Mouse (Mus musculus) adipocyte (in vitro differentiated cells): ENCODE data around the gene Nat8.
A peak's percentile ranks its signal among the peaks of the same experiment; 100 is the strongest.
"Not testable (repeated sequence)": the region's sequence is repeated elsewhere in the genome, so short reads cannot be mapped to it uniquely, and the experiment has no call there.

Source experiments
- DNase-seq: peaks from one replicate; pipeline ENCODE4 v3.0.0-alpha.2; 2016; ENCODE audit warnings: low spot score

Nat8 gene

DNA sequence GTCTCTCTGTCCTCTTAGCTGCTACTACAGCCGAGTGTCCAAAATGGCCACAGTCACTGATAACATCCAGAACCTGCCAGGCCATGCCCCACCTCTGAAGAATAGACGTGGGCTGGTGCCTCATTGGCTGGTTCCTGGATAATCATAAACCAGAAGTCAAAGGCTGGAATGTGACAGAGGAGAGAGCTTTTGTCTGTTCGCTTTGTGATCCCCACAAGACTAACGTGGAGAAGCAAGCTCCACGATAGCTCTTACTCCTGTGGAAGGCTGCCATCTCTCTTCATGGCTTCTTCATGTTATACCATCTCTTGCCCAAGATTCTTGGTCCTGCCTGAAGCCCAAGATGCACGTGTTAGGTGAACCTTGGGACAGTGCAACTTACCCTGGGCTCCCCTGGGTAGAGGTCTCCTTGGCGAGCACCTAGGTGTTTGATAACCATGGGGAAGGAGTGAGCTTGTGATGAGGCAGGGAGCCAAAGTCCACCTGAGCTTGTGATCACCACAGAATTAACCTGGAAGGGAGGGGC lies at the start of gene Nat8:
TSS of gene Nat8 (minus strand) at position 287 of the 526 bp plus-strand sequence.
- no peak for DNase-seq

DNA sequence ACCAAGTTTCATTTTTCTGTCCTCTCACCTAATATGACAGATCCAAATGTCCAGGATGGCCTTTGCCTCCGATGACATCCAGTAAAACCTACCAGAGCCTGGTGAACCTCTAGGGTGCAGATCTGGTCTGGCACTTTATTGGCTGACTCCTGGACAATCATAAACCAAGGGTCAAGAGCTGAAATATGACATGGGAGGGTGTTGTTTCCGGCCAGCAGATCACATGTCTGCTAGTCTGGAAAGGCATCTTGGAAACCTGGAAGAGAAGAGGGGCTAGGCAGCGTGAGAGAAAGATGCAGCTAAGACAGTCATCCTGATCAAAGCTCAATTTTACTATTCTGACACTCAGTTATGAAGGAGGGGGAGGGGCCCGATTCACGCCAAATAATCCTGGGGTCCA lies 37.1 kb upstream of the Nat8 start, which contains the start of gene Nat8f2:
TSS of gene Nat8f2 (minus strand) at position 153 of the 400 bp plus-strand sequence.
- DNase-seq = not testable (repeated sequence)

DNA sequence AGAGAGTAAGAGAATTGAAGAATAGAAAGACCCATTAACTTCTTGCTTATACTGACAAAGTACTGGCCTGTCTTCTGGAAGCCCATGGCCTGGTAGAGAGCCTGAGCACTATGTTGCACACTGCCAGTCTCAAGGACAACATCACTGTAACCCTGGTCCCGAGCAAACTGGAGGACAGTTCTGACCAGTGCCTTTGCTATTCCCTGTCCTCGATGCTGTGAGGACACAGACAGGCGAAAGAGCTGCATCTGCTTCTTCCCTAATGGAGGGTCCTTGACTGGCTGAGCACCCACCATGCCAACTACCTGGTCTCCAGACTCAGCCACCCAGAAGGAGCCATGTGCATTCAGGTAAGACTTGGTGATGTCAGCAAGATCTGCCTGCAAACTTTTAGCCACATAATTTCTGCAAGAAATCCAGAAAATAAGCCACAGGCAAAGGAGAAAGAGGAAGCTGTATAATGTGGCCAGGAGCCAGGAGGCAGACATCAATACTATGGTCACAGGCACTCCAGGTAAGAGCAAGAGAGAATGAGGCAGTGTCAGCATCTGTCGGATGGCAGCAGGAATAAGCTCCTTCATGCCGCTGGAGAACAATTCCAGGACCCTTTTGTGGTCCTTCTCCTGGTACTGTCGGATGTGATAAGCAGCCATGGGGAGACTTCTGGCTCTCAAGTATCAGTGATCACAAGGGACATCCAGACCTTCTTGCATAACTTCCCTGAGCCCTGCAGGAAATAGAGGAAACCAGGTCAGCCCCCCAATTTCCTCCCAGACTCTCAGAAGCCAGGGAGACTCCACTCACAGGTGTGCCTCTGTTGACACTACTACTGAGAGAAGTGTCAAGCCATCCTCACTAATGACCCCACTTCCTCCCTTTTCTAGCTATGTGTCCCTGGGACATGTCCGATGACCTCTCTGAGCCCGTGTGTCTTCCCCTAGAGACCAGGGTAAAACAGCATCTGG lies 36.1 kb upstream of the Nat8 start:
- DNase-seq = no peak

DNA sequence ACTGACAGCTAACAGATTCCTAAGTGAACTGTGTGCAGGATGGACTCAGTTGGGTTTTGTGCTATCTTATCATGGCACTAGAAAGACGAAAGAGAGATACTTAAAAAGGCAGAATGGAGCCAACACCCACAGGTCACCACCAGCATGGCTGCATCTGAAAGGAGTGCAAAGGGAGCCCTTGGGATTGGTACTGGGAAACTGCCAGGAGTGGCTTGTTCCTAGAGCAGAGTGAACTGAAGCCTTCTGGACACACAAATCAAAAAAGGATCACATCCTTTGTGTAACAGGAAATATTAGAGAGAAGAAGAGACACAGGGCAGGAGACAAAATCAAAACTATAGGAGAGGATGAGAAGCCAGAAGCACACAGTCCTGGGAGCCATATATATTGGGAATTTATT lies 35.1 kb upstream of the Nat8 start:
- not testable (repeated sequence) for DNase-seq

DNA sequence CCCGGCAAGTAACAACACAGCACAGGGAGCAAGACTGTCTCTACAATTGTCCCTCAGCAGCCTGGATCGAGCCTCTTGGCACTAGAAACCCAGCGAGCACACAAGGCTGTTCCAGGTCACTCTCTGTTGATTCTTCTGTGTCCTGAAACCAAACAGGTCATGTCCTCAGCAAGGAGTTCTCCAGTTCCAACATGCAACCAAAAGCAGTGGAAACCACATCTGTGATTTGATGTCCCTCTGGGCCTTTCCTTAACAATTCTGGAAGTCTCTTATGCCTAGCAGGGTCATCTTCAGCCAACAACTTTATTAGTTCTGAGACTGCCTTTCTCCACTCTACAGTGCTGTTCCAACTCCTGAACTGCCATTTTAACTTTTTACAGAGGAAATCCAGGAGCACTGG lies 34.3 kb upstream of the Nat8 start:
- DNase-seq = not testable (repeated sequence)

DNA sequence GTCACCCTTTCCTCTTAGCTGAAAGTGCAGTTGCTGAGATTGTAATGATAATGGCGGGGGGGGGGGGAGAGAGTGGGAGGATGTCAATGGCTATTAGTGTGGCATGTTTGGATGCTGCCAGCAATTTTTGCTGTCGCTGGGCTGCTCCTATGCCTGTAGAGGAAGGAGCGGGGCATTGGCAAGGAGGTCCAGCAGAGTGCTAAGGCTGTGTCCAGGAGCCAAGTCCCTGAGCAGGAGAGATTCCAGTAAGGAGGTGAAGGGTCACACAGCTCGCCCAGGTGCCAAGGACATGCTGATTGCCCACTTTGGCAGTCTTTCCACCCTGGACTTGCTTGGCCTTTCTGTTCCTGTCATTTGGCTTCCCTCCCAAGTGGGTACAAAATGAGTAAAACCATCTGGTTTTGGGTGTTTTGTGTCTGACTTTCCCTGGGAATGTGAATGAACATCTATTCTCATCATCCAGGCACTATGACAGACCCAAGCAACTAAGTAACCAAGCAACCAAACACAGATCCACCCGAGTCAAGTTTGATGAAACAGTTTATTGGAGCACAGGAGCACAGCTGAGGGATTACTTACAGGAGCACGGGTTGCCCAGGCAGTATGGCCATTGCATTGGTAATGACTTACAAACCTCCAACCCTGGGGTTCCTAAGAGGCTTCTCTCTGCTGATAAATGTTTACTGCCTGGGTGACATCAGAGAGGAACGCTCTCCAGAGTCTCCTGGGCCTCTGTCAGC lies 33.2 kb upstream of the Nat8 start:
- DNase-seq = not testable (repeated sequence)

DNA sequence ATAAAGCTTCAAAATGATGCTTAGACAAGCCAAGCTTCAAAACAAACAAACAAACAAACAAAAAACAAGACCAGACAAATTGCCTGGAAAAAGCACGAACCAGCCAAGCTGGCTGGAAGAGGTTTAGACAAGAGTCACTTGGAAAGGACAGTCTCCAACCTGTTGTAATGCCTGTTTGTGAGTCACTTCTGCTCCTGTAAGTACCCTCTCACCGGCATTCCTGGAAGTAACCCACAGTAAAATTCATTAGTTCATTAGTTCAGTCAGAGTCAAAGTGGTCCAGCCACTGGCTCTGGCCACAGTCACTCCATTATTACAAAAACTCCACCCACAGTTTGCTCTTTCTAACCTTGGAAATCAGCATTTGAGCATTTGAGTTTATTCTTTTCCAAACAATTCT lies 32.0 kb upstream of the Nat8 start:
- DNase-seq = no peak

DNA sequence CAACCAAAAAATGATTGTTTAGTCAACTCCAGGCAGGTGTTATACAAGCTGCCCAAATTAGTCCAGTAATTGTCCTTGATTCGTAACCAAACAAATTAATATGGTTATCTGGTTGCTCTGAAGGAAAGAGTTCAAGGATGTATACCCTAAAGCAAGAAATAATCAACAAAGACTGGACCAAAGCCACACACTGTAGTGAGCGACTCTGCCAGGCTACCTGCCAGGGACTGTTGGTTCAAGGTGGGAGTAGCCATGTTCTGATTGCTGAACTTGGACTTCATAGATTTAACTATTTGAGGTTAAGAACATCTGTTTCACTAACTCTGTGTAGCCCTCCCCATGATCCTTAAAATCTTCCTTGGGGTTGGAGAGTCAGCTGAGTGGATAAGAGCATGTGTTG lies 31.3 kb upstream of the Nat8 start:
- DNase-seq = no peak

DNA sequence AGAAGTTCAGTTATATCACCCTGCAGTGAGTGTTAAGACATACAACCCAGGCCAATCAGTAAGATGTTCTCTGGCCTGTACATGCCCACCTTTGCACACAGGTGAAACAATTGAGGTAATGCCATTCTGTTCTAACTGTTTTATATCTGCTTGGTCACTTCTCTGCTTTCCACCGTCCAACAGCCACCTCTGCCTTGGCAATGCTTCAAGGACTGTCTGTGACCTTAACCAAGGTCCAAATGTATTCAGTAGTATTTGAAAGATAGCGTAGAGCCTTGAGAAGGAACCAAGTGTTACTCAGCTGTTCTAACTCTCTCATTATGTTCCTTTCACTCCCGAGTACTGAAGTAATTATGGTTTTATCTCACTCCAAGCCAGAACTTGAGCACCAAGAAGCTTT lies 30.7 kb upstream of the Nat8 start:
- no peak for DNase-seq

DNA sequence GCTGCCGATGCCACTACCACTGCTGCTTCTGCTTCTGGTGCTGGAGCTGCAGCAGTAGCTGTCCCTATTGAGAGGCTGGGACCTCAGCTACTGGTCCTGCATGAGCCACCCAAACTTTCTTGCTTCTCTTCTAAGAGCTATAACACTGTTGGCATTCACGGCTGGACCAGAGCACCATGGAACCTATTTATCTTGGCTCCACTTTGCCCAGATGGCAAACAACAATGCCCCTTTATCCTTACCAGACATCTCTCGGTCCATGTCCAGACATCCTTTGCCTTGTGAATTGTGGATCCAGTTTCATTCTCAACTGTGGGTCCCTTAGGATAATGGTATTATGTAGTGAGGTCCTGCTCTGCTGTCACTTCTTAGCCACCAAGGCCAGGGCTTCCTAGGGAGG lies 29.4 kb upstream of the Nat8 start:
- no peak for DNase-seq

DNA sequence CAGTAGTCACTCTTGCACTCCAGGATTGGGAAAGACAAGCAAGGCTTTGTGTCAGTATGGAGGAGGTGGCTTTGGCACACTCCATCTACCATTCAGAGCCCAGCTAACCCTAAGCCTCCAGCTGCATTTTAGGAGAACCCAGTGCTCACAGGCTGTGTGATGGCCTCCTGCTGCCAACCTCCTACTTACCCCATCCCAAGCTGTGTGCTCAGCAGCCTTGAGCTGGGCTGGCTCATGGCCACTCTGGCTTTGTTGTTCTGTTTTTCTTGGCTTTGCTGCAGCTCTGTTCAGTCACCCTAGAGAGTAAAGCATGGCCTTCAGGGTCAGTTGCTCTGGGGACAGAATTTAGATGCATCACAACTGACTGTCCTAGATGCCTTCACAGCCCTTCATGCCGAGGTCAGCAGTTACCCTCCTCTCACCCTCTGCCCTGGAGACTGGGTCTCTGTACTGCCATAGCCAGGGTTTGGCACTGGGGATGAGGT lies 24.4 kb upstream of the Nat8 start:
- DNase-seq = peak; percentile 95

DNA sequence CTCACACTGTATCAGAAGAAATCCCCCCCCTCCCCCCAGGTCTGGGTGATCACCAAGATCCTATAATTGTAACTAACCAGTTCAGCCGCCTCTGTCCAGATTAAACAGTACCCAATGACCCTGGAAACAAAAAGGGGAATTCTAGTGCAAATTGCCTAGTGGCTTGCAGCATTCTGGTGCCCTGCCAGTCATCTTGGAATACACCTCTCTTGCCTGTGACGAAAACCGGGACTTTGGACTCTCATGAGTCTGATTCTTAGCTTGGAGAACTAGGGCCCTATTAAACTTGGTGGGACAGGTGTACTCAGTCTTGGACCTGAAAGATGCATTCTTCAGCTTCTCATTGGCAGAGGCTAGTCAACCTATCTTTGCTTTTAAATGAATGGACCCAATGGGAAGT lies 21.6 kb upstream of the Nat8 start:
- no peak for DNase-seq

DNA sequence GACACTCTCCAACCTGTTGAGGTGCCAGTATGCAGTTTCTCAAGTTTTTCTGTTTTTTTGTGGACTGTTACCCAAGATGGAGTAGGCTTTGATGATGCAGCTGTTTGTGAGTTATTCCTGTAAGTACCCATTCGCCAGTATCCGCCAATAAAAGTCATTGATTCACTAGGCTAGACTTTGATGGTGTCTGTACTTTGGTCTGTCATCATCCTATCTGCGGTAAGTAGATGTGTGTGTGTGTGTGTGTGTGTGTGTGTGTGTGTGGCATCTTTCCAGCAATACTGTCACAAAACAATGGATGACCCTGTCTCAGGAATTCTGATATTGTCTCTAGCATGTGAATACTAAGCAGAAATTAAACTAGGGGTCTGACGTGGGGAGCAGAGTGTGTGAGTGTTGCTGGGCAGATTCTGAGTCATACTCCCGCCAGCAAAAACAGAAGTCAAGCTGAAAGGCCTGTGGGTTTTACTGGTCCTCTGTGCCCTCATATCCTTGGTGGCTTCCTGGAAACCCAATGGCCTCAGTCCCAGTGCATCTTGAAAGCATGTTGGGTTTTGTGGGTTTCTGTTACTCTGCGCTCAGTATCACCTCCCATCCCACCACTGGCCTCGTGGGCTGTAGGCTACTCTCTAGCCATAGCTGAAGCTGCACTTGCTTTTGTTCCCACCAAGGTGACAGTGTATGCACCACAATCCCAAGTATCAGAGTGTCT lies 19.3 kb upstream of the Nat8 start:
- no peak for DNase-seq

DNA sequence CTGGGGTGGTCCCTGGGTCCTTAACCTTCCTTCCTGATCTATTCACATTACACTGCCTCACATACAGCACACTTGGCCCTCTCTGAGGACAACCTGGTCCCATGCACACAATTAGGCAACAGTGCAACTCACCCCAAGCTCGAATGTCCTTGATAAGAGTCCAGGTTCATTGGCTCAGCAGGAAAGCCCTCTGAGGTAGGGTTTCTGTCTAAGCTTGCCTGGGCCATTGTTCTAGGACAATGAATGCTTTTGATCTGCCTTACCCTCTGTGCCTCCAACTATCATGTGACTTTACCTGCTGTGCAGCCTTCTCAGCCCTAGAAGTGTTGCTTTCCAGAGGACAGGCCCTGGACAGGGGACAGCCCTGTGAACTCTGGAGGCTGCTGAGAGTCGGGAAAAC lies 17.4 kb upstream of the Nat8 start:
- DNase-seq = no peak

DNA sequence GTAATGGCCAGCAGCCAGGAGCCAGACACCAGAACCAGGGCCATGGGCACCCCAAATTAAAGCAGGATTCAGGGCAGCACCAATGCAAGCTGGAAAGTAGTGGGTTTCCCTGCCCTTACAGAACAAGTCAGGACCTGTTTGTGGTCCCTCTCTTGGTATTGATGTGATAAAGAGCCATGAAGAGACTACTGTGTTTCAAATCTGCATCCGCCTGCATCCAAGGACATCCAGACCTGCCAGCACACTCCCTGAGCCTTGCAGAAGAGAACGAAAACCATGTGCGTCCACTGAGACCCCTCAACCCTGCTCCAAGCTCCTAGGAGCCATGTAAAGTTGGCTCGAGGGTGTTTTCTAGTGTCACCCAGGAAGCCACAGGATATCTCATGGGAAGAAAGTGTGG lies 16.3 kb upstream of the Nat8 start:
- DNase-seq = no peak

DNA sequence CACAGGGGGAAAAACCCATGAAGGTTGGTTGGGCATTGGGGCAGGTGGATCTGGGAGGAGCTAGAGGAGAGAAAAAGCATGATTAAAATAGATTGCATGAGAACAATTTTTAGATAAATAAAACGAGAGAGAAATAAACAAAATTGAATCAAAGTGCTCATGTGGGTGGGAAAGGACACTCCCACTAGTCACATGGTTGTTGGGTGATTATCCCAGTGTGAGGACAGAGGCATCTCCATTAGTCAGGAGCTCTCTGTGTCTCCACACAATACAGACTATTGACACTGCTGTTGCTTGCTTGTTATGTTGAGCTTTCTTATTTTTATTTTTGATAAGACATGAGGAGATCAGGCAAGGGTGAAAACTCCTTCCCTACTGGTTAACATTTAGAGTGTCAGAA lies 15.0 kb upstream of the Nat8 start:
- DNase-seq = no peak

DNA sequence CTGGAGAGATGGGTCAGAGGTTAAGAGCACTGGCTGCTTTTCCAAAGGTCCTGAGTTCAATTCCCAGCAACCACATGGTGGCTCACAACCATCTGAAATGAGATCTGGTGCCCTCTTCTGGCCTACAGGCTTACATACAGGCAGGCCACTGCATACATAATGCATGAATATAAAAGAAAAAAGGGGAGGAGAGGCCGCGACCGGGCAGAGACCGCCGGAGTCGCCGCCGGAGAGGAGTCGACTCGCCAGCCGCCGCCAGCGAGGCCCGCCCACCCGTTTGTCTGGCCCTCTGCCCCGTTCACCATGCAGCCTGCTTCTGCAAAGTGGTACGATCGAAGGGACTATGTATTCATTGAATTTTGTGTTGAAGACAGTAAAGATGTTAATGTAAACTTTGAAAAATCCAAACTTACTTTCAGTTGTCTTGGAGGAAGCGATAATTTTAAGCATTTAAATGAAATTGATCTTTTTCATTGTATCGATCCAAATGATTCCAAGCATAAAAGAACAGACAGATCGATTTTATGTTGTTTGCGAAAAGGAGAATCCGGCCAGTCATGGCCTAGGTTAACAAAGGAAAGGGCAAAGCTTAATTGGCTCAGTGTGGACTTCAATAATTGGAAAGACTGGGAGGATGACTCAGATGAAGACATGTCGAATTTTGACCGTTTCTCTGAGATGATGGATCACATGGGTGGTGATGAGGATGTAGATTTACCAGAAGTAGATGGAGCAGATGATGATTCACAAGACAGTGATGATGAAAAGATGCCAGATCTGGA lies 12.0 kb upstream of the Nat8 start:
- not testable (repeated sequence) for DNase-seq

DNA sequence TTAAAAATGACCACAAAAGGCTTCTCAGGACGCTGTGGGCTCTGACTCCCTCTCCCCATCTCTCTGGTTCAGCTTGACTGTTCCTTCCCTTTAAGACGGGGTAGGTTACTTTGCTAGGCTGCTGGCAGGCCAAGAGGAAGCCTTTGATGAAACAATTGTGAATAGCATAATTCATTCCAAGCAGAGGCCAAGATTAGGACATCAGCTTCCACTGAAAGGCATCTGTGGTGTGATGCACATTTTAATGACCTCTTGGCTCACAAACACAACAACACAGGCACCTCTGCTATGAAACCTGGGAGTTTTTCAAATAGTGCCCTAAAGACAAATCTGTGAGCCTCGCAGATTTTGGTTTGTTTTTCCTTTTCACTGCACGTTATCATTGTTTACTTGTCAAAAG lies 8.1 kb upstream of the Nat8 start:
- DNase-seq = no peak

DNA sequence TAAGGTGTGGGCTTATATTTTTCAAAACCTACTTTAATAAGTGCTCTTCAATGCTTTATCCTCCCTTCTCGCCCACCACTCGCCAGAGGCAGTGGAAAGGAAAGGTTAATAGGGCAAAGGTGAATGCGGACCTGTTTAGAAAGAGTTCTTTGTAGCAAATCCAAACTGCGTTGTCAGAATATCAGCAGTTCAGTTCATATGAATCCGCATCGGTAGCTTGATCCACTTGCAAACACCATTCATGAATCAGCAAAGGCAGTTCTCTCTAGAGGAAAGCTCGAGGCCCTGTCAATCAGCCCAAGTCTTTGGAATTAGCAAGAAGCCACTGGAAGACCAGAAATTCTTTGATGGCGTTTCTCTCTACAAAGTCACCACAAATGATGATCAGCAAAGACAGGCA lies 6.8 kb upstream of the Nat8 start:
- DNase-seq = no peak

DNA sequence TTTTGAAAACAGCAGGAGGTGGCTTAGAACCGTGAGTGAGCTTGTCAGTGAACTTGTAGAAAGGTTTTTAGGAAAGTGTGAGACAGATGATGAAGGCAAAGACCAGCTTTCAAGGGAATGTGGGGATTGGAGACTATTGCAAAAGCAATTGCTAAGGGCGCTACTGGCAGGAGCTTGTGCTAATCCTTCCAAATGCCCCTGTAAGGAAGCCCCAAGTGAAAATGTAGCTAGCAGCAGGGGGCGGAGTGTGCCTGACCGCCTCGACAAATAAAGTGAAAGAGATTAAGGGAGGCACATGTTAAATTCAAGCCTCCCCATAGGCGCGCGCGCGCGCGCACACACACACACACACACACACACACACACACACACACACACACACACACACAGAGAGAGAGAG lies 5.4 kb upstream of the Nat8 start:
- not testable (repeated sequence) for DNase-seq

DNA sequence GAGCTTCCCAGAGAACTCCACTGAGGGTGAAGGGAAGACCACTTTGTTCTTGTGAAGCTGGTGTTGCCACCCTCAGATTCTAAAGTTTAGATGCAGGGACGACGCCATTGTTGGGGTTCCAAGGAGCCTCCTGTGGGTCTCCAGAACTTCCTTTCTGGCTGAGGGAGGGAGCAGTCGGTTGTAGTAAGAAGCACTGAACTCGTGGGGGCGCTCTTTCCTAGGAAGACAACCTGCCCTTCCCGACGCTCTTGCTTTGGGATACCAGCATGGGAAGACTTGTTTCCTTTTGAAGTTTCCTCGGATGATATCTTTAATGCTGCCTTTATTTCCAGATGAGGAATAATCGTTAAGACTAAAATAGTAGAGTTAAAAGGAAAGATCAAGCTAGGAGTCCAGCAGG lies 4.9 kb upstream of the Nat8 start:
- peak; percentile 70 for DNase-seq
